Mouse (Mus musculus): Measurements from ENCODE around the gene Tex38. TPM values are rescaled to one million over a fixed set of nuclear protein-coding genes. Genes with fewer than 3 reads are reported as not detected.
A peak's percentile ranks its signal among the peaks of the same experiment; 100 is the strongest.

The Tex38 gene
- 0.27 and 0.33 TPM in 2 replicates for polyA plus RNA-seq (2014; fragmentation: Nextera tagmentation; extraction: Ambion mirVana)

DNA sequence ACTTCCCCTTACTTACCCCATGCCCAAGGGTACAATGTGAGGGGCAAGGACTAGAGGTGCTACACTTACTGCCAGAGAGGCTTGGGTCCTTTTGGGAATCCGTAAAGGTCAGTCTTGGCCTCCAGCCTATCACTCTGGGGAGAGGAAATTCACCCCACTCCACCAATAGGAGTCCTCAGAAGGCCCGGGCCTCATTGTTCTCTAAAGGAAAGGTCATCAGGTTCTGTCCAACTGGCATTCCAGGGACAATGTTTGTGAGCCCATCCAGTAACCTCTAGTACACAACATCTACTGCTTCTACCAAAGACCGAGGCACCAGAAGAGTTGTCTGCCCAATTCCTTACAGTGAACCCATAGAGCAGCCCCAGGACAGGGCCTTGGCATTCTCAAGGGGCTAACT lies at the start of gene Tex38:
TSS of gene Tex38 (minus strand) at position 101 of the 400 bp plus-strand sequence.
- Histone ChIP-seq H3K27me3 (ENCODE audit: control insufficient read depth, insufficient read depth, low read length) (no peaks in the 10 kb centered on the region), H3K4me1 (replicated peaks; ENCODE audit: control insufficient read depth, insufficient read depth, low read length) (peaks cover 7% of the 10 kb centered on the region), H3K27ac (no peak within 1 kb of the TSS), H3K9me3 (ENCODE audit: control insufficient read depth, low read length) (no peaks in the 10 kb centered on the region), H3K9ac (no peak within 1 kb of the TSS), H3K36me3 (replicated peaks; ENCODE audit: control insufficient read depth, insufficient read depth) (peaks cover 10% of the 10 kb centered on the region), H3K4me3 (replicated peaks; ENCODE audit: low read length) (no peak within 1 kb of the TSS), H3K4me2 (replicated peaks) (no peak within 1 kb of the TSS)
- WGBS = 89% methylated on average over 3 of the region's 3 CpGs
- no peak for DNase-seq (ENCODE audit: low spot score)
- ATAC-seq (ENCODE audit: low FRiP score) = no peak

DNA sequence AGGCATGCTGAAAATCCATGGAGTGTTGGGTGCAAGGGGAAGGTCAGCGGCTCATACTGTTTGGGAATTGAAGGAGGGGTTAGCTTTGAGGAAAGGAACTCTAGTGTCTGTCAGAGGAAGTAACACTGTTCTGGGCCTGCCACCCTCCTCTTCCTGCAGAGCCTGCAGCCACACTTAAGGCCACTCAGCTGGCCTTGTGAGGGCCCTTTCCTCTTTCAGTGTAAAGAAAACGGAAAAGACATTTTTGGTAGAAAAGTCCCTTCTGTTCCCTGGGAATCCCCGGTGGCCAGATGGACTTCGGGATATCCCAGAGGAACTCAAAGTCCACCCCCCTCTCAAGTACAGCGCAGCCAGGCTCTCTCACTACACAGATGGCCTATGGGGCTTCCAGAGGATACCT lies 49.7 kb upstream of the Tex38 start:
- no peak overlapping the region for H3K4me2 ChIP-seq (replicated peaks)
- WGBS = 84% methylated on average over 5 of the region's 5 CpGs
- DNase-seq (ENCODE audit: low spot score) = no peak
- no peaks in the 10 kb centered on the region for H3K27me3 ChIP-seq (ENCODE audit: control insufficient read depth, insufficient read depth, low read length)
- H3K4me1 ChIP-seq (replicated peaks; ENCODE audit: control insufficient read depth, insufficient read depth, low read length) = no peaks in the 10 kb centered on the region
- H3K9me3 ChIP-seq (ENCODE audit: control insufficient read depth, low read length) = no peaks in the 10 kb centered on the region
- no peak overlapping the region for H3K27ac ChIP-seq
- no peak overlapping the region for H3K4me3 ChIP-seq (replicated peaks; ENCODE audit: low read length)
- H3K9ac ChIP-seq = no peak overlapping the region
- H3K36me3 ChIP-seq (replicated peaks; ENCODE audit: control insufficient read depth, insufficient read depth) = peaks cover 13% of the 10 kb centered on the region; the same call in 1 of the 2 replicates
- no peak for ATAC-seq (ENCODE audit: low FRiP score)

DNA sequence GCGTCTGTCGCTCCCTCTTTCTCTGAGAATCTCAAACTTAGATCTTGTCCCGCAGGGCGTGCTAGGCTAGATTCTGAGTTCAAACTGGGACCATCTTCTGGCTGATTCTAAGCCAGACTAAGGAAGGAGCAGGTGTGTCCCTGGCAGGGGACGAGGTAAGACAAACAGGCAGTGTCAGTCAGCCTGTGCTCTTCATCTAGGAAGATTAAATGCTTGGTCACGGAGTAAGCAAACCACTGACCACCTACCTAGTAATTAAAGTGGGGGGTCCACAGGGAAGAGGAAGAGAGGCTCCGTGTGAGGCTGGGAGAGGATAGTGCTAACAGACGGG lies 47.7 kb upstream of the Tex38 start:
- Histone ChIP-seq H3K36me3 (replicated peaks; ENCODE audit: control insufficient read depth, insufficient read depth) (0 out of 2 replicates have a peak, but pooled peaks cover 11% of the 10 kb centered on the region), H3K4me3 (replicated peaks; ENCODE audit: low read length) (peak overlapping the region; percentile 83), H3K27ac (no peak overlapping the region), H3K4me2 (replicated peaks) (peak overlapping the region; percentile 71), H3K27me3 (ENCODE audit: control insufficient read depth, insufficient read depth, low read length) (no peaks in the 10 kb centered on the region), H3K9ac (peak overlapping the region; percentile 76), H3K4me1 (replicated peaks; ENCODE audit: control insufficient read depth, insufficient read depth, low read length) (no peaks in the 10 kb centered on the region), H3K9me3 (ENCODE audit: control insufficient read depth, low read length) (no peaks in the 10 kb centered on the region)
- ATAC-seq (ENCODE audit: low FRiP score) = 0 out of 2 replicates have a peak, but pooled peaks have one; percentile 21
- WGBS = 6% methylated on average over 8 of the region's 8 CpGs
- DNase-seq (ENCODE audit: low spot score) = no peak

DNA sequence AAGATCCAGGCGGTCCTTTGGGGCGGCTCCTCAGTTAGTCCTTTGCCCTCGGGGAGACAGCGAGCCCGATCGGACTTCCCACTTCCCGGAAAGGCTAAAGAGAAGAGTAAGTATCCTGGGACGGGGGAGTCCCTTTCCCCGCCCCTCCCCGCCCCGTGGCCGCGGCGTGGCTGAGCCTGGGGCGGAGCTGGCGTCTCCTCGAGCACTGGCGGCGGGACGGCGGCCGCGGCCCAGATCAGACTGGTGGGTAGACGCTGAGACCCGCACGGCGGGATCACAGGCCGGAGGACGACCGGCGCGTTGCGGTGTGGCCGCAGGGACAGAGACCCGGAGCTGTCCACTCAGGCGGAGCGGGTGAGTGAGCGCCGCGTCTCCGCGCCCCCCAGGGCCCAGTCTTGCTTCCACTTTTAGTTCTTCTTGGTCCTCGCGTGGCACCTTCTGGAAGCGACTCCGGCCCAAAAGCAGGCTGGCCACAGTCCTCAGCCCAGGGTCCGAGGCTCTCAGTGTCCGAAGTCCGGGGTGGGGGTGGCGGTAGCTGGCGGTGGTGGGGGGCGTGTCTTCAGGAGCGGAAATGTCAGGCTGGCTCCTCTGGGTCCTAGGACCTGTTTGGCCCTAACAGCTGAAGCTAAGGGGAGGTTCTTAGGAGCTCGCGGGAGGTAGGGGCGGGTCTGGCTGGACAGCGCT lies 47.2 kb upstream of the Tex38 start, which contains the start of gene Mob3c:
TSS of gene Mob3c (plus strand) at position 205 of the 684 bp plus-strand sequence.
- peak within 1 kb of the TSS; percentile 83 for H3K4me3 ChIP-seq (replicated peaks; ENCODE audit: low read length)
- 0% methylated on average over 50 of the region's 57 CpGs for WGBS
- H3K9me3 ChIP-seq (ENCODE audit: control insufficient read depth, low read length) = no peaks in the 10 kb centered on the region
- H3K27ac ChIP-seq = peak within 1 kb of the TSS; percentile 63
- DNase-seq (ENCODE audit: low spot score) (peak; percentile 71), ATAC-seq (ENCODE audit: low FRiP score) (peak; percentile 89)
- H3K4me2 ChIP-seq (replicated peaks) = peak within 1 kb of the TSS; percentile 71
- H3K27me3 ChIP-seq (ENCODE audit: control insufficient read depth, insufficient read depth, low read length) = no peaks in the 10 kb centered on the region
- H3K36me3 ChIP-seq (replicated peaks; ENCODE audit: control insufficient read depth, insufficient read depth) = 0 out of 2 replicates have a peak, but pooled peaks cover 10% of the 10 kb centered on the region
- peak within 1 kb of the TSS; percentile 76 for H3K9ac ChIP-seq
- no peaks in the 10 kb centered on the region for H3K4me1 ChIP-seq (replicated peaks; ENCODE audit: control insufficient read depth, insufficient read depth, low read length)

DNA sequence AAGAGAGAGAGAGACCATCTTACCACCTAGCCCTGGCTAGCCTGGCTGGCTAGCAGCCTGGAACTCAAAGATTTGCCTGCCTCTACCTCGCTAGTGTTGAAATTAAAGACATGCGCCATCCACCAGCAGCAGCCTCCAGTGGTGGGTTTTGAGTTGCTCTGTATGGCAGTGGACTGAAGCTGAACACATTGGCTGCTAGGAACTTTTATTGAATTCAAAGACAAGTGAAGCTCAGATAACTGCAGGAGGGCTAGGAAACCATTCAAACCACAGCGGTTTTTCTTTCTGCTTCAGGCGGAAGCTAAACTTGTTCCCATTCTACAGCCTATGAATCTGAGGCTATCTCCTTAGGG lies 46.7 kb upstream of the Tex38 start:
- H3K27ac ChIP-seq = no peak overlapping the region
- no peaks in the 10 kb centered on the region for H3K27me3 ChIP-seq (ENCODE audit: control insufficient read depth, insufficient read depth, low read length)
- ATAC-seq (ENCODE audit: low FRiP score) (peak; percentile 19; the same call in 1 of the 2 replicates), DNase-seq (ENCODE audit: low spot score) (peak; percentile 43)
- 4% methylated on average over 4 of the region's 4 CpGs for WGBS
- H3K9me3 ChIP-seq (ENCODE audit: control insufficient read depth, low read length) = no peaks in the 10 kb centered on the region
- H3K4me3 ChIP-seq (replicated peaks; ENCODE audit: low read length) = peak overlapping the region; percentile 83
- H3K36me3 ChIP-seq (replicated peaks; ENCODE audit: control insufficient read depth, insufficient read depth) = 0 out of 2 replicates have a peak, but pooled peaks cover 7% of the 10 kb centered on the region
- H3K4me1 ChIP-seq (replicated peaks; ENCODE audit: control insufficient read depth, insufficient read depth, low read length) = no peaks in the 10 kb centered on the region
- peak overlapping the region; percentile 71 for H3K4me2 ChIP-seq (replicated peaks)
- H3K9ac ChIP-seq = peak overlapping the region; percentile 76

DNA sequence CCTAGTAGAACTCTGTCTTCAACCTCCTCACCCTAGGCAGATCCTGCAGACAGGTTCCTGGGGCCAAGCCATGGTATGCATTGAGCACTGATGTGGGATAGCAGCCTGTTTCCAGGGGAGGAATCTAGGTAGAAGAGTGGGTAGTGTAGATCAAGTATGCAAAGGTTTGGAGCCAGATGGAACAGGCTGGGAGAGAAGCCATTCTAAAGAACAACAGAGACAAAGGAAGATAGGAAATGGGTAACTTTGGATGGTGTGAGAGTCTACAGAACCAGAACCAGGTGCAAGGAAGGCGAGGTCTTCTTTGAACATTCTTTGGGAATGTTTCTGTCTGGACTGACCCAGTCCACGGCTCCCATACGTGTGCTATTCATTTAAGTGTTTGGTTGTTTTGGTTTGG lies 46.2 kb upstream of the Tex38 start:
- Histone ChIP-seq H3K27me3 (ENCODE audit: control insufficient read depth, insufficient read depth, low read length) (no peaks in the 10 kb centered on the region), H3K36me3 (replicated peaks; ENCODE audit: control insufficient read depth, insufficient read depth) (0 out of 2 replicates have a peak, but pooled peaks cover 7% of the 10 kb centered on the region), H3K9ac (no peak overlapping the region), H3K4me1 (replicated peaks; ENCODE audit: control insufficient read depth, insufficient read depth, low read length) (no peaks in the 10 kb centered on the region), H3K4me2 (replicated peaks) (peak overlapping the region; percentile 71), H3K9me3 (ENCODE audit: control insufficient read depth, low read length) (no peaks in the 10 kb centered on the region), H3K4me3 (replicated peaks; ENCODE audit: low read length) (no peak overlapping the region), H3K27ac (no peak overlapping the region)
- DNase-seq (ENCODE audit: low spot score) (no peak), ATAC-seq (ENCODE audit: low FRiP score) (no peak)
- WGBS = 76% methylated on average over 3 of the region's 3 CpGs

DNA sequence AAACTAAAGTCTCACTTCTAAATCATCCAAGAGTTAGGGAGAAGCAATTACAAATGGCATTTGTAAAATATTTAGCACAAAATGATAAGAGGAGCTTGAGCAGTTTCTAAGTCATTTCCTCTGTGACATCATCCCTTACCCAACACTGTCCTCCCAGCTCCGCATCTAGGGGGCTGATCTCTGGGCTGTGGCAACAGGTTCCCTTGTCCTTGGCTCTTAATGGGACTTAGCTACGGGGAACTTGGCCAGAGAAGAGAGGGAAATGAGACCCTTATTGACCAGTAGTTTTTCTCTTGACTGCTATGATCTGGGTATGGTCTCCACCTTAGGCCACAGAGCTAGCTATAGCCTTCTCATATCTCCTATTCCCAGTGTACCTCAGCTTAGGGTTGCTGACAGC lies 44.5 kb upstream of the Tex38 start:
- no peaks in the 10 kb centered on the region for H3K36me3 ChIP-seq (replicated peaks; ENCODE audit: control insufficient read depth, insufficient read depth)
- ATAC-seq (ENCODE audit: low FRiP score) = no peak
- 79% methylated on average over 2 of the region's 2 CpGs for WGBS

DNA sequence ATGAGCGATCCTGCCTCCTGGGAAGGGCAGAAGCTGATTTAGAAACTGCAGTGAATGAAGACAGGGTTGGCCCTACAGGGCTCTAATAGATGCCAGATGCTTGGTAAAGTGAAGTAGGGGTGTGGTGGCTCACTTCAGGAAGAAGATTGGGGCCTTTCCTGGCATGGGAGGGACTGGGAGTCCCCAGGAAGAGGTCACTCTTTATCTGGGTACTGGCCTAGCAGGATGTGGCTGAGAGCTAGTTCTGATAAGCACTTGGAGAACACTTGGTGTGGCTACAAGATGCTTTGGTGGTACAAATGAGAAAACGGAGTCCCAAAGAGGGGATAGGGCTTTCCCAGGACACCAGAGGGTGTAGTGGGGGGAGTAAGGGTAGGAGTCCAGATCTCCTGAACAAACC lies 43.4 kb upstream of the Tex38 start:
- no peaks in the 10 kb centered on the region for H3K9me3 ChIP-seq (ENCODE audit: control insufficient read depth, low read length)
- 86% methylated on average over 2 of the region's 2 CpGs for WGBS
- no peak for DNase-seq (ENCODE audit: low spot score)
- no peaks in the 10 kb centered on the region for H3K27me3 ChIP-seq (ENCODE audit: control insufficient read depth, insufficient read depth, low read length)
- no peak for ATAC-seq (ENCODE audit: low FRiP score)
- no peak overlapping the region for H3K4me2 ChIP-seq (replicated peaks)
- peaks cover 4% of the 10 kb centered on the region; the same call in 1 of the 2 replicates for H3K36me3 ChIP-seq (replicated peaks; ENCODE audit: control insufficient read depth, insufficient read depth)
- no peak overlapping the region for H3K9ac ChIP-seq
- H3K27ac ChIP-seq = no peak overlapping the region
- H3K4me3 ChIP-seq (replicated peaks; ENCODE audit: low read length) = no peak overlapping the region
- H3K4me1 ChIP-seq (replicated peaks; ENCODE audit: control insufficient read depth, insufficient read depth, low read length) = no peaks in the 10 kb centered on the region

More for the DNA sequence above, 44.5 kb upstream of the Tex38 start:
- H3K4me3 ChIP-seq (replicated peaks; ENCODE audit: low read length) = no peak overlapping the region
- no peak overlapping the region for H3K9ac ChIP-seq
- no peak overlapping the region for H3K4me2 ChIP-seq (replicated peaks)
- no peaks in the 10 kb centered on the region for H3K9me3 ChIP-seq (ENCODE audit: control insufficient read depth, low read length)
- no peaks in the 10 kb centered on the region for H3K4me1 ChIP-seq (replicated peaks; ENCODE audit: control insufficient read depth, insufficient read depth, low read length)
- no peak overlapping the region for H3K27ac ChIP-seq
- no peaks in the 10 kb centered on the region for H3K27me3 ChIP-seq (ENCODE audit: control insufficient read depth, insufficient read depth, low read length)
- DNase-seq (ENCODE audit: low spot score) = no peak

DNA sequence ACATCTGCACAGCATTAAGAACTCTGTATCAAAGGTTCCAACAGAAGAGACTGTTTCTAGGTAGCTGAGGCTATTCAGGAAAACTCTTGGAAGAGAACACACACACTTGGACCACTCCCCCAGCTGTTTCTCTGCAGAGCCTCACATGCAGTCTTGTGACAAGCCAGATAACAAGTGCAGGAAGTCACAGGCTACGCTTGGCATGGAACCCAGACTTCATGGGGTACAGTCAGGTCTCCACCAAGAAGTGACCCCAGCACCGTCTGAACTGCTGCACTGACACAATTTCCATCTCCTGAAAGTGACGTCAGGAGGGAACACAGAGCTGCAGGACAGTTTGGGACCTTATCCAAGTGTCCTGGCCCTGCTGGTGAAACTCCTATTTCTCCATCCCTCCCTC lies 41.1 kb upstream of the Tex38 start:
- DNase-seq (ENCODE audit: low spot score) = no peak
- Histone ChIP-seq H3K27me3 (ENCODE audit: control insufficient read depth, insufficient read depth, low read length) (no peaks in the 10 kb centered on the region), H3K9me3 (ENCODE audit: control insufficient read depth, low read length) (no peaks in the 10 kb centered on the region), H3K9ac (no peak overlapping the region), H3K4me1 (replicated peaks; ENCODE audit: control insufficient read depth, insufficient read depth, low read length) (no peaks in the 10 kb centered on the region), H3K27ac (no peak overlapping the region), H3K36me3 (replicated peaks; ENCODE audit: control insufficient read depth, insufficient read depth) (peaks cover 4% of the 10 kb centered on the region; the same call in 1 of the 2 replicates), H3K4me2 (replicated peaks) (no peak overlapping the region), H3K4me3 (replicated peaks; ENCODE audit: low read length) (no peak overlapping the region)
- WGBS = 67% methylated on average over 3 of the region's 3 CpGs
- no peak for ATAC-seq (ENCODE audit: low FRiP score)

Data from hindbrain, embryonic 14.5 days (tissue).